Mouse (Mus musculus): ENCODE data around the gene Flnb.

GRCm38 (mm10) chr14:7833458-7833857, 15.7 kb downstream of the Flnb start:
- TF ChIP-seq CTCF (IDR thresholded peaks at IDR 0.05; ENCODE audit: borderline replicate concordance, extremely low read depth, insufficient read depth, insufficient read length), result no peak
- TF ChIP-seq POLR2A (IDR thresholded peaks at IDR 0.05; ENCODE audit: borderline replicate concordance, extremely low read depth, insufficient read depth, insufficient read length, poor library complexity, severe bottlenecking), result no peak
